Mouse (Mus musculus): ENCODE measurements around the gene Tm4sf5. TPM values are rescaled to one million over a fixed set of nuclear protein-coding genes. Genes with fewer than 3 reads are reported as not detected.
"Not testable (repeated sequence)": the region's sequence is repeated elsewhere in the genome, so short reads cannot be mapped to it uniquely, and the experiment has no call there.

Gene Tm4sf5
- total RNA-seq, 1 experiment from 2014 or later, result not detected

- peak; percentile 77 for ATAC-seq (replicated peaks; ENCODE audit: insufficient number of reproducible peaks, low FRiP score, low TSS enrichment, poor library complexity, severe bottlenecking)
These were observed 1.3 kb downstream of the Tm4sf5 start for GRCm38 (mm10) chr11:70506385-70506784.

- ATAC-seq (replicated peaks; ENCODE audit: insufficient number of reproducible peaks, low FRiP score, low TSS enrichment, poor library complexity, severe bottlenecking), result no peak
These were observed 2.0 kb downstream of the Tm4sf5 start for GRCm38 (mm10) chr11:70506962-70507515.

- ATAC-seq (replicated peaks; ENCODE audit: insufficient number of reproducible peaks, low FRiP score, low TSS enrichment, poor library complexity, severe bottlenecking), result 0 out of 2 replicates have a peak, but pooled peaks have one; percentile 34
These were observed 4.9 kb downstream of the Tm4sf5 start for GRCm38 (mm10) chr11:70509753-70510564.

GRCm38 (mm10) chr11:70511242-70511641, 6.2 kb downstream of the Tm4sf5 start:
- ATAC-seq (replicated peaks; ENCODE audit: insufficient number of reproducible peaks, low FRiP score, low TSS enrichment, poor library complexity, severe bottlenecking), result no peak

- ATAC-seq (replicated peaks; ENCODE audit: insufficient number of reproducible peaks, low FRiP score, low TSS enrichment, poor library complexity, severe bottlenecking), result no peak
These were observed 6.8 kb downstream of the Tm4sf5 start for GRCm38 (mm10) chr11:70511825-70512224.

- ATAC-seq (replicated peaks; ENCODE audit: insufficient number of reproducible peaks, low FRiP score, low TSS enrichment, poor library complexity, severe bottlenecking), result no peak
These were observed 7.8 kb downstream of the Tm4sf5 start for GRCm38 (mm10) chr11:70512709-70513342.

- ATAC-seq (replicated peaks; ENCODE audit: insufficient number of reproducible peaks, low FRiP score, low TSS enrichment, poor library complexity, severe bottlenecking), result no peak
These were observed 8.5 kb downstream of the Tm4sf5 start for GRCm38 (mm10) chr11:70513520-70513919.

GRCm38 (mm10) chr11:70514288-70514687, 9.2 kb downstream of the Tm4sf5 start, which contains the start of gene Vmo1:
Vmo1 (minus strand) TSS chr11:70514616.
- ATAC-seq (replicated peaks; ENCODE audit: insufficient number of reproducible peaks, low FRiP score, low TSS enrichment, poor library complexity, severe bottlenecking), result no peak

GRCm38 (mm10) chr11:70516352-70516751, 11.3 kb downstream of the Tm4sf5 start:
- 0 out of 2 replicates have a peak, but pooled peaks have one; percentile 51 for ATAC-seq (replicated peaks; ENCODE audit: insufficient number of reproducible peaks, low FRiP score, low TSS enrichment, poor library complexity, severe bottlenecking)

GRCm38 (mm10) chr11:70518436-70518835, 13.4 kb downstream of the Tm4sf5 start:
- no peak for ATAC-seq (replicated peaks; ENCODE audit: insufficient number of reproducible peaks, low FRiP score, low TSS enrichment, poor library complexity, severe bottlenecking)

GRCm38 (mm10) chr11:70518923-70519322, 13.9 kb downstream of the Tm4sf5 start, which contains the start of gene Gltpd2:
Gltpd2 (plus strand) TSS chr11:70519196.
- ATAC-seq (replicated peaks; ENCODE audit: insufficient number of reproducible peaks, low FRiP score, low TSS enrichment, poor library complexity, severe bottlenecking), result no peak

GRCm38 (mm10) chr11:70520178-70520769, 15.2 kb downstream of the Tm4sf5 start:
- ATAC-seq (replicated peaks; ENCODE audit: insufficient number of reproducible peaks, low FRiP score, low TSS enrichment, poor library complexity, severe bottlenecking), result no peak

- ATAC-seq (replicated peaks; ENCODE audit: insufficient number of reproducible peaks, low FRiP score, low TSS enrichment, poor library complexity, severe bottlenecking), result not testable (repeated sequence)
These were observed 18.4 kb downstream of the Tm4sf5 start for GRCm38 (mm10) chr11:70523306-70523989.

- ATAC-seq (replicated peaks; ENCODE audit: insufficient number of reproducible peaks, low FRiP score, low TSS enrichment, poor library complexity, severe bottlenecking), result no peak
These were observed 19.7 kb downstream of the Tm4sf5 start for GRCm38 (mm10) chr11:70524782-70525181.

GRCm38 (mm10) chr11:70525184-70525678, 20.2 kb downstream of the Tm4sf5 start, which contains the start of gene Psmb6:
Psmb6 (plus strand) TSS chr11:70525367.
- peak; percentile 99 for ATAC-seq (replicated peaks; ENCODE audit: insufficient number of reproducible peaks, low FRiP score, low TSS enrichment, poor library complexity, severe bottlenecking)

- ATAC-seq (replicated peaks; ENCODE audit: insufficient number of reproducible peaks, low FRiP score, low TSS enrichment, poor library complexity, severe bottlenecking), result no peak
These were observed 20.7 kb downstream of the Tm4sf5 start for GRCm38 (mm10) chr11:70525726-70526125.

- no peak for ATAC-seq (replicated peaks; ENCODE audit: insufficient number of reproducible peaks, low FRiP score, low TSS enrichment, poor library complexity, severe bottlenecking)
These were observed 21.2 kb downstream of the Tm4sf5 start for GRCm38 (mm10) chr11:70526211-70526610.

GRCm38 (mm10) chr11:70528610-70529009, 23.6 kb downstream of the Tm4sf5 start:
- ATAC-seq (replicated peaks; ENCODE audit: insufficient number of reproducible peaks, low FRiP score, low TSS enrichment, poor library complexity, severe bottlenecking), result no peak
